Mouse (Mus musculus) heart, embryonic 12.5 days (tissue): ENCODE measurements around the gene Gm20521. TPM values are rescaled to one million over a fixed set of nuclear protein-coding genes. Genes with fewer than 3 reads are reported as not detected.
"Not testable (repeated sequence)": the region's sequence is repeated elsewhere in the genome, so short reads cannot be mapped to it uniquely, and the experiment has no call there.

Source experiments
- ATAC-seq: fragments of 200-750 bp; cut with Nextera tagmentation; 2 replicates; pipeline ENCODE4 v1.8.0; 2017; ENCODE audit warnings: moderate TSS enrichment, moderate library complexity; ENCODE audit not compliant: insufficient number of reproducible peaks, low FRiP score
- H3K27ac ChIP-seq: fragments of 300-500 bp; sonication (generic); 2 replicates; pipeline ENCODE4 v1.5.1; 2016; ENCODE audit warnings: mild to moderate bottlenecking, moderate library complexity; ENCODE audit not compliant: poor library complexity, severe bottlenecking
- H3K27me3 ChIP-seq: fragments of 300-500 bp; sonication (generic); replicated peaks from 2 replicates; pipeline ENCODE4 v1.6.1; 2016; ENCODE audit warnings: mild to moderate bottlenecking, moderate library complexity
- H3K36me3 ChIP-seq: fragments of 300-500 bp; sonication (generic); 2 replicates; pipeline ENCODE4 v1.6.1; 2016; ENCODE audit warnings: mild to moderate bottlenecking, moderate library complexity
- H3K4me1 ChIP-seq: fragments of 300-500 bp; sonication (generic); replicated peaks from 2 replicates; pipeline ENCODE4 v1.6.1; 2016; ENCODE audit warnings: mild to moderate bottlenecking
- H3K4me2 ChIP-seq: fragments of 300-500 bp; sonication (generic); 2 replicates; pipeline ENCODE4 v1.6.1; 2016; ENCODE audit warnings: mild to moderate bottlenecking, moderate library complexity
- H3K4me3 ChIP-seq: fragments of 300-500 bp; sonication (generic); 2 replicates; pipeline ENCODE4 v1.5.1; 2016; ENCODE audit warnings: mild to moderate bottlenecking
- H3K9ac ChIP-seq: fragments of 300-500 bp; sonication (generic); 2 replicates; pipeline ENCODE4 v1.6.1; 2016; ENCODE audit warnings: mild to moderate bottlenecking, moderate library complexity
- H3K9me3 ChIP-seq: fragments of 300-500 bp; sonication (generic); replicated peaks from 2 replicates; pipeline ENCODE4 v1.6.1; 2016; ENCODE audit warnings: mild to moderate bottlenecking, moderate library complexity
- WGBS: fragments of 180-500 bp; shearing (Covaris S2); methylation state at CpG from one replicate; pipeline ENCODE4 v1.1.7; 2016; 5-methylcytosine and 5-hydroxymethylcytosine counted together
- polyA plus RNA-seq: library from polyadenylated mRNA; unstranded; fragments of >200 nt; fragmentation: Nextera tagmentation; extraction: Ambion mirVana; gene quantifications from 2 replicates; pipeline ENCODE4 v1.2.1, GENCODE M21; 2016

Gm20521 gene
- polyA plus RNA-seq, 1 experiment from 2014 or later, result not detected

DNA sequence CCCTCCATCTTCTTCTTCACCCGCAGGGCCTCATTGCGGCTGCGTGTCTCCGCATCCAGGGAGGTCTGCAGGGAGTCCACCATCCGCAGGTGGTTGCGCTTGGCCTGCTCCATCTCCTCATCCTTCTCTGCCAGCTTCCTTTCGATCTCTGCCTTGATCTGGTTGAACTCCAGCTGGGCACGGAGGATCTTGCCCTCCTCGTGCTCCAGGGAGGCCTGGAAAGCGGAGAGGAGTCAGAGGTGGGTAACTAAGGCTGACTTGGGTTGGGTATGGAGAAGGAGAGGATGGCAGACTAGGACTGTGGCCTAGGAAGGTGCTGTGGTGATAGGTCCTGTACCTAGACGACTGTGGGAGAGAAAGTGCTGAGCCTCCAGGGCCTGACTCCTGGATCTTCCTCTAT is 63.8 kb downstream of the Gm20521 start:
- ATAC-seq, result not testable (repeated sequence)
- peak overlapping the region; percentile 45; the same call in 1 of the 2 replicates for H3K9ac ChIP-seq

More for the DNA sequence above, 63.8 kb downstream of the Gm20521 start:
- H3K36me3 ChIP-seq, result peaks cover 96% of the 10 kb centered on the region
- H3K4me1 ChIP-seq, result peaks cover 33% of the 10 kb centered on the region
- not testable (repeated sequence) for H3K4me2 ChIP-seq, H3K4me3 ChIP-seq, H3K9me3 ChIP-seq, H3K27me3 ChIP-seq
- WGBS, result 82% methylated on average over 11 of the region's 11 CpGs
- H3K27ac ChIP-seq, result 0 out of 2 replicates have a peak overlapping the region, but pooled peaks have one; percentile 13

Other genes starting within 250 kb of the Gm20521 start
- not detected in 2 replicates for gene Gm17606, start 242.5 kb upstream of the Gm20521 start, polyA plus RNA-seq
- gene Cdh24, start 242.1 kb upstream of the Gm20521 start, polyA plus RNA-seq, result 3.1 and 3.3 TPM in 2 replicates
- gene 1700123O20Rik, start 197.2 kb upstream of the Gm20521 start, polyA plus RNA-seq, result 50.3 and 57.1 TPM in 2 replicates
- 85.1 and 89.0 TPM in 2 replicates for gene Acin1, start 196.5 kb upstream of the Gm20521 start, polyA plus RNA-seq
- 0.21 and 0.28 TPM in 2 replicates for gene Gm29776, start 184.6 kb upstream of the Gm20521 start, polyA plus RNA-seq
- not detected in 2 replicates for gene Cebpe, start 171.3 kb upstream of the Gm20521 start, polyA plus RNA-seq
- 4.4 and 4.7 TPM in 2 replicates for gene Slc7a8, start 101.5 kb upstream of the Gm20521 start, polyA plus RNA-seq
- not detected in 2 replicates for gene Rnf212b, start 69.3 kb upstream of the Gm20521 start, polyA plus RNA-seq
- 7.4 and 10.4 TPM in 2 replicates for gene Homez, start 12.5 kb upstream of the Gm20521 start, polyA plus RNA-seq
- 0.62 and 0.79 TPM in 2 replicates for gene Ppp1r3e, start 5.9 kb upstream of the Gm20521 start, polyA plus RNA-seq
- 2.3 and 2.4 TPM in 2 replicates for gene Bcl2l2, start 64 bp upstream of the Gm20521 start, polyA plus RNA-seq
- gene Pabpn1, start 9.1 kb downstream of the Gm20521 start, polyA plus RNA-seq, result 96.3 and 101 TPM in 2 replicates
- 47.1 and 50.8 TPM in 2 replicates for gene Slc22a17, start 29.7 kb downstream of the Gm20521 start, polyA plus RNA-seq
- gene Efs, start 42.7 kb downstream of the Gm20521 start, polyA plus RNA-seq, result 15.0 and 16.7 TPM in 2 replicates
- not detected in 2 replicates for gene Il25, start 49.3 kb downstream of the Gm20521 start, polyA plus RNA-seq
- gene Cmtm5, start 52.8 kb downstream of the Gm20521 start, polyA plus RNA-seq, result 0.57 and 0.89 TPM in 2 replicates
- 2,737 and 2,858 TPM in 2 replicates for gene Myh6, start 83.5 kb downstream of the Gm20521 start, polyA plus RNA-seq
- not detected in 2 replicates for gene Gm17428, start 93.5 kb downstream of the Gm20521 start, polyA plus RNA-seq
- 5,583 and 5,934 TPM in 2 replicates for gene Myh7, start 111.2 kb downstream of the Gm20521 start, polyA plus RNA-seq
- gene Ngdn, start 132.0 kb downstream of the Gm20521 start, polyA plus RNA-seq, result 55.7 and 60.8 TPM in 2 replicates
- 4.4 and 4.5 TPM in 2 replicates for gene Zfhx2, start 208.9 kb downstream of the Gm20521 start, polyA plus RNA-seq
- 14.3 and 14.8 TPM in 2 replicates for gene Thtpa, start 211.3 kb downstream of the Gm20521 start, polyA plus RNA-seq
- gene Ap1g2, start 223.2 kb downstream of the Gm20521 start, polyA plus RNA-seq, result 8.7 and 9.8 TPM in 2 replicates
- gene Jph4, start 233.5 kb downstream of the Gm20521 start, polyA plus RNA-seq, result 0.09 and 0.18 TPM in 2 replicates